Mouse (Mus musculus) heart, postnatal 0 days (tissue): ENCODE results near the gene Stk11.

ENCODE experiments used
- CTCF ChIP-seq: IDR thresholded peaks from 2 replicates; pipeline ENCODE4 v1.5.1; 2016; ENCODE audit warnings: antibody characterized with exemption, control low read depth, low read depth
- EP300 ChIP-seq: IDR thresholded peaks from 2 replicates; pipeline ENCODE4 v1.6.1; 2016; ENCODE audit warnings: antibody characterized with exemption, low read depth

DNA sequence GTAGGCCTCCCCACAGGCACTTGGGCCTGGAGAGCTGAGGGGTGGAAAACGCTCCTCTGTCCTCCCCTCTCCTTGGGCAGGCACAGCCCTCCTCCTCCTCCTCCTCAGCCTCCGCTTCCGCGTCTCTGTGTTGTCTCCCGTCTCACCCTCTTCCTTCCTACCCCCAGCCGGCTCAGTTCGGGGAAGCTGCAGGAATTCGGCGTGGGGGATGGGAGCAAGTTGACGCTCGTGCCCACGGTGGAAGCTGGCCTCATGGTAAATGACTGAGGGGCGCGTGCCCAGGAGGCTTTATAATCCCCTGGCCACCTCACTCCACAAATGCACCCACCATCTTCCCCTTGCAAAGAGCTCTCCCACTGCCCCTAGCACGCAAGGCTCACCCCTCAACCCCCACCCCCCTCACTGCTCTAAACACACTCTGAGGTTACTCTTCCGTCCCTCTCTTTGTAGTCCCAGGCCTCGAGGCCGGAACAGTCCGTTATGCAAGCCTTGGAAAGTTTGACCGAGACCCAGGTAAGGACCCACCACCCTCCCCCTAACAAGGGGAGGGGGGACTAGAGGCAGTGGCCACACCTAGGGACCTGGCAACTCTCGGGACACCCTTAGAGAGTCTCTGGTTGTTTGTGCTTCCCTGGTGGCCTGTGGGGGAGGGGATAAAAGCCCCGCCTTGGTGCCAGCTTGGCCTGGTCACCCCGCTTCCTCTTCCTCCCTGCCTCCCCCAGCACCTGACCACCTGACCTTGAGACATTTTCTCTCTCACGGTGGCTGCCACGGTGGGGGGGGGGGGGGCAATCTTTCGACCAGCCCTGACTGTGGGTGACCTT lies 35.8 kb downstream of the Stk11 start:
- no peak for TF ChIP-seq CTCF
- TF ChIP-seq EP300 = no peak; the same call in 1 of the 2 replicates
